Mouse (Mus musculus): ENCODE data around the gene Pabpc4.

DNA sequence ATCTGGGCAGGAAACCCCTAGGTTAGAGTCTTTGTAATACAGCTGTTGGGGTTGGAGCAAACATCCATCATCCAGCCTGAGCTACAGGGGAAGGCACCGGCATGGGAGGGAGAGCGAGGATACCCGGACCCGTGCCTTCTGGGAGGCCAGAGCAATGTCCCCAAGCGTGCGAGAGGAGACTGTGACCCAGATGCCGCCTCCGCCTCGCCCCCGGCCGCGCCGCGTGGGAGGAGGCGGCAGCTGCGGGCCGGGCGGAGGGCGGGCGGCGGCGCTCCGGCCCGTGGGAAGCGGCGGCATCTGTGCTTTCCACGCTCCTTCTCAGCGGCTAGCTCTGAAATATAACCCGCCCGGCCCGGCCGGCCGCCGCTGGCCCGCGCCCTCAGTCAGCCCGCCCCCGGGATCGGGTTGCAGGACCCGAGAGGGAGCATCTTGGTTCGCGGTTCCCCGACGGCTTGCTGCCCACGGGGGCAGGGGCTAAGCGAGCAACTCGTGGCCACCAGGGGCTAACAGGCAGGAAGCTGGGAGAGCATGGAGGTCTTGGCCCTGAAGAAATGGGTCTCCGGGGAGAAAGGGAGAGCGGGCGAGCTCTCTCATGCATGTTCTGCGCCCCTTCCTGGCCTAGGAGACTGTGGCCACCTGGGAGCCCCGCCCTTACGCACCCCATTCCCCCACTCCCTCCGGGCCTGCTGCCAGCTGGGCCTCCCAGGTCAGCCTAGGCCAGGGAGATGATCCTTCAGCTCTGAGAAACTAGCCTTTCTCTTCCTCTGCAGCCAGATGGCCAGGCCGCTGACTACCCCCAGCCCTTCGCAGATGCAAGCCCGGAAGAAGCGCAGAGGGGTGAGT is 22.6 kb upstream of the Pabpc4 start:
- TF ChIP-seq POLR2A (IDR thresholded peaks at IDR 0.05; ENCODE audit: low read depth, low read length) (no peak), CTCF (IDR thresholded peaks at IDR 0.05; ENCODE audit: borderline replicate concordance, insufficient read depth, low read length) (no peak)

Data from embryonic fibroblast, embryonic 13.5 days (primary cell).